Mouse (Mus musculus) hindlimb bud, embryonic 11.5 days (tissue): ENCODE data around the gene Rad51b.

Experiments used
- DNase-seq: peaks from one replicate; pipeline ENCODE4 v3.0.0-alpha.2; 2012; ENCODE audit warnings: low read depth, low spot score; ENCODE audit errors: extremely low spot score

The Rad51b gene

GRCm38 (mm10) chr12:79719091-79719846 is 422.2 kb downstream of the Rad51b start:
- no peak for DNase-seq

DNA sequence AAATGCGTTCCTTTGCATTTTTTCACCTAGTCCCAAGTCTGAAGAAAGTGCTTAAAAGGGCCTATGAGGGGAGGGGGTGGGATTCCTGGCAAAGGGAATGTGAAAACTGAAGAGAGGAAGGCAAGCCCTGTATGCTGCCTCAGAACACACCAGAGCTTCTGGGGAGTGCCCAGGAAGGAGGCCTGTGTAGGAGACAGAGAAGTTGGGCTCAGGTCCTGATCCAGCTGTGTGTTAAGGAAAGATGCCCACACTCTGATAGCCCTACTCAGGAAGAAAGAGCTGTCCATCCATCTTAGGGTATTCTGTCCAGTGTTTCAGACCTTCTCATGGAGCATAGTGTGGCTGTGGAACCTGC is 422.7 kb downstream of the Rad51b start:
- DNase-seq: no peak

DNA sequence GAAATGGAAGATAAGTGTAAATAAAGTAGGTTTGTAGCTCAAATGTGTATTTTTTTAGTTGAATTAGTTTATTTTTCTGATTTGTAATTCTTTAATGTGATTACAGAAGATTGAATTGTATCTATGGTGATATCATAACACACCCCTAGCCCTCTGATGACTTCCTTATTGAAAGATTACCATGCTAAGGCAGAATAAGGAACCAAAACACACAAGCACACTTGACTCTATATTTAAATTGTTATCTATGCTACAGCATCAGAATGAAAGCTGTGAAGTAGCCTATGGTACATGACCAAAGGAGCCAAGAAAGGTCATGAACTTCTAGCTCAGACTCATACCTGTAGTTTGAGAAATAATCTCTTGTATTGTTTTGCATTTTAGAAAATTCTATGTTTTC is 427.8 kb downstream of the Rad51b start:
- DNase-seq: no peak

- DNase-seq: no peak
Observed at GRCm38 (mm10) chr12:79725711-79726110, 428.6 kb downstream of the Rad51b start.

DNA sequence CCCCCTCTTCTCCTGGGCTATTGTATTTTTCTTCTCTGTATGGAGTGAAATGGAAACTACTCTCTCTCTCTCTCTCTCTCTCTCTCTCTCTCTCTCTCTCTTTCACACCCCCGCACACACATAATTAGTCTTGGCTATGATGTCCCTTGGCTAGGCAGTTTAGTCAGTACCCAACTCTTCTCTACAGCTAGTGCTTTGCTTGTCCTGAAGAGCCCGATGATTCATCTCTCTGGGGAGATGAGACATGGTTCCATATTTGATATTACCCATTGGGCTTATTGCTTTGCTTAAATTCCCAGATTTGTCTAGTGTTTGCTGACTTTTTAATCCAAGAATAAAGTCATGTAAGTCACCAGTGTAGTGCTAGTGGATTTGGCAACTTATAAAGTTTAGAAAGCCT is 429.0 kb downstream of the Rad51b start:
- DNase-seq: no peak

GRCm38 (mm10) chr12:79726959-79727358 is 429.9 kb downstream of the Rad51b start:
- no peak for DNase-seq

GRCm38 (mm10) chr12:79729926-79730506 is 432.9 kb downstream of the Rad51b start:
- DNase-seq: no peak

DNA sequence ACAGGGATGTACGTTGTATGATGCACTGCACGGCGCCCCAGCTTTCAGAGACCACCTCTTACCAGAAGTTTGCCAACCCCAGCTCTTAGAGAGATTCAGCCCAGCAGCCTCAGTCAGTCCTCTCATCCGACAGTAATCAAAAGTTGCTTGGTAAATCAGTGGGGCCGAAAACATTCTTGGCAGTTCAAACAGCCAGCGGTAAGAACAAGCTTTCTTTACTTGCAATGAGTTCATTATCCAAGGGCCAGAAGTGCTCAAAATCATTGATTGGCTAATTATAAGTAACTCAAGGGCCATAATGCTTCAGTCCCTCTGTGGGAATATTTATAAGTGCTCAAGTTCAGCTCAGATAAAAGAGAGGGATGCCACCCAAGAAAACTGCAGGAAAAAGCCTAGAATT is 434.8 kb downstream of the Rad51b start:
- no peak for DNase-seq

- no peak for DNase-seq
Observed at GRCm38 (mm10) chr12:79732355-79733115, 435.5 kb downstream of the Rad51b start.

- no peak for DNase-seq
Observed at GRCm38 (mm10) chr12:79735341-79735785, 438.3 kb downstream of the Rad51b start.

- no peak for DNase-seq
Observed at GRCm38 (mm10) chr12:79735882-79736281, 438.8 kb downstream of the Rad51b start.

GRCm38 (mm10) chr12:79738700-79739099 is 441.6 kb downstream of the Rad51b start:
- no peak for DNase-seq

GRCm38 (mm10) chr12:79739918-79740639 is 443.0 kb downstream of the Rad51b start:
- no peak for DNase-seq

- DNase-seq: no peak
Observed at GRCm38 (mm10) chr12:79742211-79742610, 445.1 kb downstream of the Rad51b start.

DNA sequence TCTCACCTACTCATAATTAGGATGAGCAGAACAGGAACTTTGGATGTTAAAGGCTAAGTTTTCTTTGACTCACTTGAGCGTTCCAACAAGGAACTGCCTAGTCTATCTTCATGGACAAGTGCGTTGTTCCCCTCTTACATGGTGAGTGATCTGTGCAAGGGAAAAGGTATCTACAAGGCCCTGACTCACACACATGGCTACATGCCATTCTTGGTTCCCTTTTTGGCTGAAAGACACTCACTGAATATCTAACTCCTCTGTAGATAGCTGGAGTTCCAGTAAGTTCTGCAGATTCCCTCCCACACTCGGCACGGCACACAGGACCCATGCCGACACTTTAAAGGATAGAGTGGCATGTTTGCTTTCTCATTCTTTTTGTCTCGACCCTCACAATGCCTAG is 447.0 kb downstream of the Rad51b start:
- no peak for DNase-seq

GRCm38 (mm10) chr12:79745225-79745624 is 448.1 kb downstream of the Rad51b start:
- DNase-seq: no peak

- DNase-seq: no peak
Observed at GRCm38 (mm10) chr12:79745845-79746510, 448.9 kb downstream of the Rad51b start.

DNA sequence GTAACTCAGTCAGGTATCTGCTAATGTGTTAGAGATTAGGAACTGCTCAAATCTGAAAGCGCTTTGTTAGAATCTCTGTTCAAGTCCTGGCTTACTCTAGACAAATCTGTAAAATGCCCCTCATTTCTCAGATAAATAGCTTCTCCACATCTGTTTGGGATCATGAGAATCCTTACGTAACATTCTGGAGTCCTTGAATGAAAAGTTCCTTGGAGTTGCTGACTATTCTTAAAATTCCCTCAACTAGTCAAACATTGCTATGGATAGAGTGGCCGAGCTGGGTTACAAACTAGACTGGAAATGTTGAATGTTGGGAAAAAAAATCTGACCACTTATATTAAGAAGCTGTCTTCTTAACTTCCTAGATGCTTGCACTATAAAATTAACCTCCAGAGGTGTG is 450.5 kb downstream of the Rad51b start:
- DNase-seq: no peak

DNA sequence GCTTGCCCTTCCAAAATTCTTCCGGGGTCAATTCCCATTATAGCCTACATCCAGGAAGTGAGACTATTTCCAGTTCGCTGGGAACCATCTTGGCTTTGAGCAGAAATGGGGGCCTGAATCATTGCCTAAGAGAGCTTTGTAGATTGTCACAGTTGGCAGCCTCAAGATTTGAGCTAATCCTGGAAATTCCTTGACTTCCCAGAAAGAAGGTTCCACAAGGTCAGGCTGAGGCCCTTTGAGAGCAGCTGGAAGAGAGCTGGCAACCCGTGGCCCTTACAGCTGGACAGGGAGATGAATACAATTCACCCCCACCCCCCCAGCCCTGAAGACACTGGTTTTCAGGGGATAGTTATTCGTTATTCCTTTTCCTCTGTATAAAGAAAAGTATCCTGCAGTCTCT is 451.8 kb downstream of the Rad51b start:
- no peak for DNase-seq

DNA sequence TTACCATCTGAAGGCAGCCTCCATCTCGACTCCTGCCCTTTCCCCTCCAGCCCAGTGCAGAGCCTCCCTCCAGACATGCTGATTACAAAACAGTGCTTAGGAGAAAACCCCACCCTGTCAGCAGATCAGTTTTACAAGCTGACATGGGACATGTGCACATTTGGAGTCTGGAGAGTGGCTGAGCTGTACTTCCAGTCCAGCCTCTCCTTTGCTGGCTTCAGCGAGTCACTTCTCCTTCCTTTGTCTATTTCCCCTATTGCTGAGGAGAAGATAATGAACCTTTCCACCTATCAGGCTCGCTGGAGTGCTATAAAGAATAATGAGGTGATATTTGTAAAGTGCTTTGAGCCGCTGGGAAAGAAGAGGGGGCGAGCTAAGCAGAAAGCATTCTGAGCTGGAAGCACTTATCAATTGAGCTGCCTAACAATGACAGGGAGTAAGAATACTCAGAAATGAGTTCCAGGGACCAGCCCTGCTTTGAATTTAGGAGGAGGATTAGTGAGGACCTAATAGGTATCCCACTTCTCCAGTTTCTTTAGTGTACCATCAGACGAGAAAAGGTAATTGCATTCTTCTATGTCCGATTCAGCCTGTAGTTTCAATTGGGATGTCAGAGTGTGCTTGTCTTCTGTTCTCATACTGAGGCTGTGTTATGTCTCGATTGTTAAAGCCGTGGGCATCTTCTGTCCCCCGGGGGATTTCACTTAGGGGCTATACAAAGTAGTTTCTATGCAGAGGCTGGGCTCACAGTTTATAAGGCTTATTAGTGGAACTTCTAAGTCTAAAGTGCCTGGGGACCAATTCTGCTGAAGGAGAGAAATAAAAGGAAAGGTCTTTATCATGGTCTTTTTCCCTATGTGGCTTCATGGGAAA is 453.4 kb downstream of the Rad51b start:
- DNase-seq: no peak
